Mouse (Mus musculus) embryo, embryonic 10.5 days (tissue): ENCODE data around the gene Pmpca.

ENCODE experiments used
- DNase-seq: peaks from one replicate; pipeline ENCODE4 v3.0.0-alpha.2; 2015; ENCODE audit warnings: low spot score

Pmpca gene

DNA sequence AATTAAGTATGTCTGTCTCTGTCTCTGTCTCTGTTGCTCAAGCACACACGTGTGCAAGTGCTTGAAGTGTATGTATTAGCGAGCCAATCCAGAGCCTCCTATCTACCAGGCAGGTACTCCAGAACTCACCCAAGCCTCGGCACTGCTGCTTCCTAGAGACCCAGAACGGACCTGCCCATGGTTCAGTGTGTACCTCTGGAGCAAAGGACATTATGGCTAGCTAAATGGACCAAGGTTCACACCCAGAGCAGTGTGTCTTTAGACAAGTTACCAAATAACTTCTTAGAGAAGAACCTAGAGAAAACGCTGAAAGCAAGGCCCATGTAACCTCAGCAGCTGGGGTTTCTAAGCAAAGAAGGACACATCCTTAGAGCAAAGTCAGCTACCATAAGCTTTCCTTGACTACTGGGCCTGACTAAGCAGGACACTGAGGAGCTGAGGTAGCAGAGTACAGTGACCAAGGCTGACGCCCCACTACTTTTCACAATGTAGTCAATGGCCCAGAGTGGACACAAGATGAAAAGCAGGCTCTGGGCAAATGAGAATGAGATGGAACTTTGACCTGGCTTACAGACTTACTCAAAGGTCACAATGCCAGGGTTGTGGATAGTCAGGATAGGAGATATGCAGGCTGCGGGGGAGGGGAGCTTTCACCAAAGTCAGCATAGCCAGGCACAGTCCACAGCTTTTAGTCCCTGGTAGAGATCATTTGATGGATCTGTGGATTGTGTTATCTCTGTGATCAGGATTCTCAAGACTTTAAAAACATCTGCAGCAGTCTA, 45.8 kb downstream of the Pmpca start:
- no peak for DNase-seq

GRCm38 (mm10) chr2:26437221-26437620, 48.1 kb downstream of the Pmpca start:
- no peak for DNase-seq

DNA sequence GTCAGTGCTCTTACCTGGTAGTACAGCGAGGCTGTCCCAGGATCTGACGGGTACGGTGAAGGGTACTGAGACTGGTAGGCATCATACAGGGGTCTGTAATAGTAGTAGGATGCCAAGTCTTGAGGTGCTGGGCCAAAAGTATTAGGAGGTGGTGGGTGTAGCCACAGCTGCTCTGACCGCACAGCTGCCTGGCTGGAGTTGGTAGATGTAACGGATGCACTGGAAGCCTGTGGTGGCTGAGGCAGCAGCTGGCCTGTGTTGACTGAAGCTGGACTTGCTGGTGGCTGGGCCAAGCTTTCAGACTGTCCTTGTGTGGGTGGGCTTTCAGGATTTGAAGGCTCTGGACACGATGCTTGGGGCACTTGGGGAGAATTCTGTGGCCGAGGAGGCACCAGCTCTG, 49.2 kb downstream of the Pmpca start:
- no peak for DNase-seq

DNA sequence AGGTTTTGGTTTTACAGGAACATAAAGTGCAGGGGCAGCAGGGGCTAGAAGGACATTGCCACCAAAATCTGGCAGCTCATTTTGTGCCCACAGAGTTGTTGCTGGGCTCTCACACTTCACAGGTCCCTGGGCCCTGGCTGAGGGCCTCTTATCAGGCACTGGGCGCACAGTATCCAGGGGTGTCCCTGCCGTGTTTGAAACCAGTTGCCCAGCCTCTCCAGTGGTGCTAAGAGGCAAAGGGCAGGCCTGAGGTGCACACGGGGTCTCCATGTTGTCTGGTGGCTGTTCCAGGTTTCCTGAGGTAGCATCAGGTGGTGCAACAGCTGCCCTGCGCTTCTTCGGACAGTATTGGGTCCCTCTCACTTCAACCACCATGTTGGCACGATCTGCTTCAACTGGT, 50.5 kb downstream of the Pmpca start:
- no peak for DNase-seq

DNA sequence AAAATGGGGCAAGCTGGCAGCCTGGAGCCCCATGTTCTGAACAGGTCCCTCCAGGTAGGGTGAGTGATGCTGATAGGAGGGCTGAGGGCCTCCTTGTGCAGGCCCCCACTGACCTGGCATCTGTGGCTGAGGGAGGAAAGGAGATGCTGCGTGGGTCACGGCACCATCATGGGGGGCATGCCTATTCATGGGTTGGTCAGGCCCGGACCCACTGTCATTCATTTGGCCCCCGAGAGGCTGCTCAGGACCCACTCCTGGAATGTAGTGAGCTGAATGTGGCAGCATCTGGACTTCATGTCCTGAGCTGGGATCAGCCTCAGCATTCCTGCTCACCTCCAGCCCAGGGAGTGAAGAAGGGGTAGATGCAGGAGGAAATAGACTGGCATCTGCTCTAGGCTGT, 52.1 kb downstream of the Pmpca start:
- no peak for DNase-seq

DNA sequence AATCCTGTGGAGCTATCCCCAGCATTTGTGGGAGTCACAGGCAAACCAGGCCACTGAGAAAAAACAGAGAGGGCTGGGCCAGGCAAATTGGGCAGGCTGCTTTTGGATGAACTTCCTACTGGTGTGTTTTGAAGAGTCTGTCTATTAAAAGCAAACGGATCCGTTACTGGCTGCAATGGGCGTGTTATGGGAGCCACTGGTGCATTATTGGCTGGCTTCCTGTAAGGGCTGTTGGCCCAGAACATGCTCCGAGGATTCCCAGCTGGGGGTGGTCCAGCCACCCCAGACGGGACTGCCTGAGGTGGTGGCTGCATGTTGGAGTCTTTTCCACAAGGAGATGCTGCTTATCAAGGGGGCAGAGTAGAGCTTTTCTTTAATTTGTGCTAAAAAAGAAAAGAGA, 52.5 kb downstream of the Pmpca start:
- DNase-seq, result no peak

- DNase-seq, result no peak
These were observed 53.7 kb downstream of the Pmpca start for GRCm38 (mm10) chr2:26442843-26443242.

GRCm38 (mm10) chr2:26443876-26444275, 54.7 kb downstream of the Pmpca start:
- DNase-seq, result no peak

DNA sequence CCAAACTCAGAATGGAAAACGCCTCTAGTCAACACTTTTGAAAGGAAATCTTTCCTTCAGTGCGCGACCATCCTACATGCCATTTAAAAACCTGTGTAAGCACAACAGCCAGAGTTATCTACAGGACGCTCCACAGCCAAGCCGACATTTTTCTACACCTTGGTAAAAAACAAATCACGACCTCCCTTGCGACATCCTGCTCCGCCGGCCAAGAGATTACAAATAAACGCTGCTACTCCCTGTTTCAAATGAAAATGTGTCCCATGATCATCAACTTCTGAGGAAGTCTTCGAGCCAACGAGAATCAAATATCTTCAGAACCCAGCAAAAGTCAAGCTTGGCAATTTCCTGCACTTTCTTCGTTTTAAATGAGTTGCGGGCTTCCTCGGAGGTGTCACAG, 55.2 kb downstream of the Pmpca start:
- DNase-seq, result no peak

DNA sequence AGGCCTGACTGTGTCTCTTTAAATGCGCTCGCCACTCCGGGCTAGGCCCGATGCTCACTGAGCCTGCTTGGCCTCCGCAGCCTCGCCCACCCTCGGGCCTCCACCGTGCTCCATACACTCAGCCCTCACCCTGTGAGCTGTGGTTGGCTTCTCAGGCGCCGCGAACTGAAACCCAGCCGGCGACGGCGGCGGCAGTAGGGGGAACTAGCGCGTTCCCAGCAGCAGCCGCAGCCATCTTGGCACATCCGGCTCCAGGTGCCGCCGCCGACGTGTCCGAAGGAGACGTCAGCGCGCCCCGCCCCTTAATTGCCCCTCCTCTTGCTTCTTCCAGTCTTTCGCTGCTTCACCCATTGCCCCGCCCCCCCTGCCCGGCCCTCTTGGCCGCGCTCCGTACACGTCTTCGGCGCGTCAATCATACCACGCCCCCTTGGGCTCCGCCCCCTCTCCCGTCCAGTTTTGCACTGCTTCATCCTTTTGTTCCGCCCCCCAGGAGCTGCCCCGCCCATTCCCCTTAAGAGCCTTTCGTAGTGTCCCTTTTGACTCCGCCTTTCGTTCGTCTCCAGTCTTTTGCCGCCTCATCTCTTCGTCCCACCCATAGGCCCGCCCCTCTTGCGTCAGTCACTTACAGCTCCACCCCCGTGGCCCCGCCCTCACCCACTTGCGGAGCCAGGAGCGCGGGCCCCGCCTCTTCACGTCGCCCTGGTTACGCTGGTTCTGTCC, 56.0 kb downstream of the Pmpca start, which contains the start of gene Sec16a:
TSS of gene Sec16a (minus strand) at position 271 of the 720 bp plus-strand sequence.
- DNase-seq, result peak; percentile 100

GRCm38 (mm10) chr2:26445666-26446445, 56.7 kb downstream of the Pmpca start:
- peak; percentile 94 for DNase-seq

GRCm38 (mm10) chr2:26446671-26447070, 57.5 kb downstream of the Pmpca start:
- DNase-seq, result no peak
